Mouse (Mus musculus): ENCODE results near the gene Ptgr2. TPM values are rescaled to one million over a fixed set of nuclear protein-coding genes. Genes with fewer than 3 reads are reported as not detected.
"Not testable (repeated sequence)": the region's sequence is repeated elsewhere in the genome, so short reads cannot be mapped to it uniquely, and the experiment has no call there.

Gene Ptgr2
- total RNA-seq, 2 experiments from 2014 or later: 234 to 244 TPM

DNA sequence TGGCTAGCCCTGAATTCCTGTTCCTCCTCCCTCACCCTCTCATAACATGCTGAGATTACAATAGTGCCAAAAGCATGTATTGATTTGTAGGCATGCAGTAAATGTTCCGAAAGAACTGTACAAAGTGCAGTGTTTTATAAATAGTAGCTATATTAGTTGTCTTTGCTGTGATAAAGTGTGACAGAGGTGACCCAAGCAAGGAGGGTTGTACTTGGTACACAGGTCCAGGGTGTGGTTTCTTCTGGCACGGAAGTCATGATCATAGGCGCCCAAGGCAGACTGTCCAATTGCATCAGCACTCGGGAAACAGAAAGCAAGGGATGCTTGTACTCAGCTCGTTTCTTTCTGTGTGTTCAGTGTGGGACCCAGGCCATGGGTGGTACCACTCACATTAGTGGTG lies 19.1 kb downstream of the Ptgr2 start:
- DNase-seq: no peak

GRCm38 (mm10) chr12:84304554-84304953 lies 19.5 kb downstream of the Ptgr2 start:
- no peak for DNase-seq

GRCm38 (mm10) chr12:84311306-84311705 lies 26.3 kb downstream of the Ptgr2 start:
- no peak for DNase-seq

DNA sequence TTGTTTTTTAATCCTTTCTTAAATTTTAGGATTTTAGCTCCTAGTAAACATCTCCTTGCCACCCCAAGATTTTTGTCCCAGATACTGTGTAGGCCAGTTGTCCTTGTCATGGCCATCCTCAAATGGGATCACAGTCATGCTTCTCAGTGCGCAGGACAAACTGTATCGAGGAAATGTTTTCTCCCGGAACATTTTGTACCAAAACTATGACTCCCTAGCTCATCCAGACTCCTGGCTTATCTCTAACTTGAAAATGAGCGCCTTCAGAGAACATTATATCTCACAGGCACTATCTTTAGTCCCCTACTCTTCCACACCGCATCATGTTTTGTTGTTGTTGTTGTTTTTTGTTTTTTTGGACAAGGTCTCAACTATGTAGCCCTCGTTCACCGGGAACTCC lies 31.0 kb downstream of the Ptgr2 start:
- DNase-seq: peak in 1 of 2 experiments; percentile 17

DNA sequence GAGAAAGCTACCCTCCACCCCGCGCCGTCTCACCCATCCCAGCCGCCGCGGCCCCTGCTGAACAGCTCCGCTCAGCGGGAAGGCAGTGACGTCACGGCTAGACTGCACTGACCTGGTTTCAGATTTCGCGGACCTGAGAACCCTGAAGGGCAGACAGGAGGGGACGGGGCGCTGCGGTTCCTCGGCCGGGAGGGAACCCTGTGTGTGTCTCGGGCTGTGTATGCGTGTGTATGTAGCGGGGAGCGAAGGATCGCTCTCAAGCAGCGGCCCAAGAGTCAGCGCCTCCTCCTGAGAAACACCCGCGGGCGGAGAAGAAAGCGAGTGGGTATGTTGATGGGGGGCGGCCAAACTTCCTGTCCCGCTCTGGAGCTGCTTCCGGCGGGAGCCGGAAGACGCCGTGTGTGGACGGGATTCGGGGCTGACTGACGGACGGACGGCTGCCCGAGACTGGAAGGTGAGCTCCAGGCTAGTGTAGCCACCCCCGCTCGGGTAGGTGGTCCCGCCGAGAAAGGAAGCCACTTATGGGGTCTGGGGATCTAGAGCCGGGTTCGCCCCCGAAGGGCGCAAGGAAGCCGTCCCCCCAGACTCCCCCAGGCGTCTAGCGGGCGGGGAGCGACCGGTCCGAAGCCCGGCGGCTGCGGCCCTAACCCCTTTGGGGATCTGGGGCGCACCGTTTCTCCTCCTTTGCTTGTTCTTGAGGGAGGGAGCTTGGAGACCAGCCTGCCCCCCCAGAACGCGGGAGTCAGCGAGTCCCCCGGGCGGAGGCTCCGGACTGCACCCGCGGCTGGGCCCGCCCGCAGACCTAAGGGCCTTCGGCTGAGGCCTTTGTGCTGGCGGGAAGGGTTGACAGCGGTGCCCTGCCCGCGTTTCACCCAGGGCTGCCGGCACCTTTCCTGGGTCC lies 31.9 kb downstream of the Ptgr2 start, which contains the start of gene Zfp410:
Gene Zfp410 (plus strand): TSS at position 132 of the 901 bp plus-strand sequence.
- DNase-seq: peak; percentile 89 to 91

- DNase-seq: peak; percentile 55 to 66
These were observed 42.1 kb downstream of the Ptgr2 start for GRCm38 (mm10) chr12:84327111-84327512.

DNA sequence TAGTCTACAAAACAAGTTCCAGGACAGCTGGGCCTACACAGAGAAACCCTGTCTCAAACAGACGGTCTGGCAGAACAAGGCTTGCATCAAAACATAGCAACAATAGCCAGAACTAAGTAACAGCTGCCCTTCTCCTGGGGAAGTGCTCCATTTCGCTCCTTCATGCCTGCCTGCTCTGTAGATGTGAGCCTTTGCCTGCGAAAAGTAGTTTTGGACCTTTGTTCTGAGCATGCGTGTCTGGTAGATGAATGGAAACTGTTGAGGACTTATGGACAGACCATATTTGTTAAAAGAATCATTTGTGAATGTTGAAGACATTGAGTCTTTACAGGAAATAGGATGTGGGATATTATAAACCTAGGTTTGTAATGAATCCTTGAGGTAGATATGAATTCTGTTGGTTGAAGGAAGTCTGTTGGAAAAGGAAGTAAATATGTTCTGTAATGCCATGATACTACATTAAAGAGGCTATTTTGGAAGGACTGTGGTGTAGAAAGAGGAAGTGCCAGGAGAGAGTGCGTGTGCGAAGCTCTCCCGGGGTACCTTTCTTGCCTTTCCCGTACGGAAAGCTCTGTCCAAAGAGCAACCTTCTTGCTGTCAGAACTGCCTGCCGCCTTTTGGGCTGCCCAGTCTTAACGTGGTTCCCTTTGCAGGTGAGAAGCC lies 52.1 kb downstream of the Ptgr2 start:
- DNase-seq: no peak

- DNase-seq: peak in 1 of 2 experiments; percentile 39
These were observed 62.2 kb downstream of the Ptgr2 start for GRCm38 (mm10) chr12:84347192-84347591.

- not testable (repeated sequence) for DNase-seq
These were observed 73.7 kb downstream of the Ptgr2 start for GRCm38 (mm10) chr12:84358699-84359098.

DNA sequence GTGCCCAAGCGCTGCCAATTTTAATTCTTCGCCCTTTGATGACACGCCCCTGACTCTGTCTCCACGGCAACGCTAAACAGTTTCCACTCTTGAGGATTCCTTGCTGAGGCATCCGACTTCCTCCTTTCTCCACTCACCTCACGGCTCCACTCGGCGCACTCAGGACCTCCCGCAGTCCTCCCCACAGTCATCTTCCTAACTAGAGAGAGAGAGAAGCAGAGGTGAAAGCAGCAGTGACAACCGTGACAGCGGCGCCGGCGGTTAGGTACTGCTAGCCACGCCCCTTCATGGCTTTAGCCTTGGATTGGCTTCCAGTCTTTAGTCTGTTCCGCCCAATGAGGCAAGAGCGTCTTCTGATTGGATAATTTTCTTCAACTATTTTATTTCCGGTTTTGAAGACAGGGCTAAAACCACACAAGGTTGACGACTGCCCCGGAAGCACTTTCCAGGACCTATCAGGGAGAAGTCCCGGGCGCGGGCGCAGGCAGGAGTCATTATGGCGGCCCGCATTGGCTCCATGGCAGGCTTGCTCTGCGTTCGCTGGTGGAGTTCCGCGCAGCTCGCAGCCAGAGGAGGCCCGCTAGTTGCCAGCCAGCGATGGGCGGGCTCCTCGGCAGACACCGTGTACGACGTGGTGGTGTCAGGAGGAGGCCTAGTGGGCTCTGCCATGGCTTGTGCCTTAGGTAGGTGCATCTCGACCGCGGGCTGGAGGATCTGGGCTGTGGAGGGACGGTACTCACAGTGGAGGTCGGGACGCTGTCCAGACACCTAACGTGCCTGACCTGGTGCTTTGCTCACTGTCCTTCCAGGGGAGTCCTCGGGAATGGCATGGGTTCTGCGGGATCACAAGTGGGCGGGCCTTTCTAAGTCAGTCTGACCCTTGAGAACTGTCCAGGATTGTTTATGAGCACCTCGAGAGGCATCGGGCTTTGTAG lies 76.8 kb downstream of the Ptgr2 start, which contains the start of the genes Coq6 and Fam161b:
Gene Coq6 (plus strand): TSS at position 103 of the 935 bp plus-strand sequence.
Gene Fam161b (minus strand): TSS at position 279 of the 935 bp plus-strand sequence.
- peak; percentile 96 to 98 for DNase-seq

GRCm38 (mm10) chr12:84362872-84363271 lies 77.8 kb downstream of the Ptgr2 start:
- DNase-seq: no peak

DNA sequence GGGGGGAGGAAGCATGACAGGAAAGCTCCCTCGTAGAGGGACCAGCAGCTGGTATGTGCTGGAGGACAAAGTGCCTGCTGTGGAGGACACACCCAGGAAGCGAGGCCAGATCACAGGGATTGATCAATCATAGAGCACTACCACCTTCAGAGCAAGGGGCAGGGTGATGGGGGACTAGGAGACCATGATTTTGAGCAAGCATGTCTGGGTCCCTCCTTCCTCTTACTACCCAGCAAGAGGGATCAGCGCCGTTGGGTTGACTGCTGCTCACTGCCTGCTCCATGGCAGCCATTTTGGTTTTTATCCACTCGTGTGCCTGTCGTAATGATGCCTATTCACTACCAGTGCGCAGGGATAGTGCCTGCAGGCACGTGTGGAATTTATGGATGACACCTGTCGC lies 79.3 kb downstream of the Ptgr2 start:
- DNase-seq: no peak

DNA sequence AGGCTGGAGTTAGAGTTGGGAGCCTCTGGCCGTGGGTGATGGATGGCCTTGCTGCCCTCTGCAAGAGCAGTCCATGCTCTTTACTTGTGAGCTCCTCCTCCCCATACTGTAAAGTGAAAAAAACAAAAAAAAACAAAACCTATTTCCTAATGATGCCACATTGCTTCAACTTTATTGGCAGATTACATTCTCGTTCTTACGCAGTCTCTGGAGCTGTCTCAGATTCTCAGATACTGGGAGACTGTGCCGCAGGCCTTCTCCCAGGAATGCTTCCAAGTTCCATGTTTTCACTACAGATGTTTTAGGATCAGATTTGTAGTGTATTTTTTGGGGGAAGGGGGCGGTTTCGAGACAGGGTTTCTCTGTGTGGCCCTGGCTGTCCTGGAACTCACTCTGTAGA lies 80.1 kb downstream of the Ptgr2 start:
- no peak for DNase-seq

Other genes starting within 250 kb of the Ptgr2 start
- 1 to 10 TPM in 1 of 2 experiments, under 1 TPM in 1; 0.80 to 1.4 TPM for gene Acot4, start 246.9 kb upstream of the Ptgr2 start, total RNA-seq (2021)
- under 1 TPM in 1 of 2 experiments, not detected in 1; 0.94 TPM for gene Gm49366, start 246.3 kb upstream of the Ptgr2 start, total RNA-seq (2021)
- 1 to 10 TPM in 1 of 2 experiments, under 1 TPM in 1; 0.69 to 1.0 TPM for gene Acot3, start 233.1 kb upstream of the Ptgr2 start, total RNA-seq (2021)
- gene Acot5, start 215.9 kb upstream of the Ptgr2 start, total RNA-seq (2021): under 1 TPM in 1 of 2 experiments, not detected in 1; 0.41 TPM
- gene Acot6, start 184.6 kb upstream of the Ptgr2 start, total RNA-seq (2021): 1 to 10 TPM; 2.4 to 3.0 TPM
- gene Dnal1, start 170.9 kb upstream of the Ptgr2 start, total RNA-seq (2021): 1 to 10 TPM; 6.6 to 6.9 TPM
- gene Pnma1, start 136.7 kb upstream of the Ptgr2 start, total RNA-seq (2021): under 1 TPM in 1 of 2 experiments, not detected in 1; 0.22 TPM
- gene Elmsan1, start 66.4 kb upstream of the Ptgr2 start, total RNA-seq (2021): 10 to 100 TPM; 10.5 to 13.3 TPM
- gene Zfp410, start 31.6 kb downstream of the Ptgr2 start, total RNA-seq (2021): 10 to 100 TPM; 22.5 to 24.7 TPM
- gene Coq6, start 76.4 kb downstream of the Ptgr2 start, total RNA-seq (2021): 100 to 1,000 TPM; 110 to 112 TPM
- 1 to 10 TPM; 8.8 to 9.2 TPM for gene Fam161b, start 76.6 kb downstream of the Ptgr2 start, total RNA-seq (2021)
- 10 to 100 TPM; 74.0 to 80.2 TPM for gene Entpd5, start 123.8 kb downstream of the Ptgr2 start, total RNA-seq (2021)
- gene Bbof1, start 123.8 kb downstream of the Ptgr2 start, total RNA-seq (2021): 1 to 10 TPM; 1.4 to 1.5 TPM
- gene Rnf113a2, start 132.0 kb downstream of the Ptgr2 start, total RNA-seq (2021): 10 to 100 TPM in 1 of 2 experiments, 1 to 10 TPM in 1; 9.7 to 10.5 TPM
- 100 to 1,000 TPM; 223 to 267 TPM for gene Aldh6a1, start 165.8 kb downstream of the Ptgr2 start, total RNA-seq (2021)
- gene Lin52, start 166.2 kb downstream of the Ptgr2 start, total RNA-seq (2021): 10 to 100 TPM in 1 of 2 experiments, 1 to 10 TPM in 1; 9.9 to 12.0 TPM

All from heart, adult 18-20 months (tissue).